Mouse (Mus musculus) CH12F3 (cell line): ENCODE measurements around the gene Pias3.
"Not testable (repeated sequence)": the region's sequence is repeated elsewhere in the genome, so short reads cannot be mapped to it uniquely, and the experiment has no call there.

Source experiments
- in situ Hi-C: fragments of 300-500 bp; cut with MboI; formaldehyde crosslinking; loops from 2 replicates; pipeline ENCODE4 v1.14.3; 2020; ENCODE audit warnings: low sequenced_read_pairs

Gene Pias3

DNA sequence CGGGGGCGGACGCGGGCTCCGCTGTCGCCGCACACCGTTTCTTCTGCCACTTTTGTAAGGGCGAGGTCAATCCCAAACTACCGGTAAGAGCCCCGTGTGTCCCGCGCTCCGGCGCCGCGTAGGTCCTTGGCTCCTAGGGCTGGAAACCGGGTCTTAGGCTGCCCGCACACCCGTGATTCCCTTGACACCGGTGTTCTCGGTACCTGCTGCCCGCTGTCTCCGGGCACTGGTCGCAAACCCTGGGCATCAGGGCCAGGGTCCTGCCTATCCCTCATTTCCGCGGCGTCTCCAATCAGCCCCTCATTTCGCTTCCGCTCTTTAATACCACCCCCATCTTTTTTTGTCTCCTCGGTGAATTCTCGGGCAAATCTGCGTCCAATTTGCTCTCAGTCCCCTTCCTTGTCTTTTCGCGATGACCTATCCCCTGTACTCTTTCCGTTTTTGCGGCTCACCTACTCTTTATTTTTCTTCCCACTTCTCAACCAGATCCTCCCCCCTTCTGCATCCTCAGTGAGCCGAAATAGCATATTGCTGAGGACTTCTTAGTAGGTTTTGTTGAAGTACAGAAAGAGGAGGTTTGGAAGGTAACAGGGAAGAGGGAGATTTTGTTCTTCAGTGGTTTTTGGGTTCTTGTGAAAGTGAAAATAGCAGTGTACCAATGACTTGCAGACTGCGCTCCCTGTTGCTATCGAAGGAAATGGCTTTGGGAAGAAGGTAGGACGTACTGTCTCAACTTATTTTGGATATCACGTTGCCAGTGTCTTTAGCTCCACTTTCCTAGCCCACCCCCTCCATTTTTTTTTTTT lies 31.8 kb downstream of the Pias3 start:
- in situ Hi-C loops, result no loop called here

- in situ Hi-C loops, result no loop called here
Measured at GRCm38 (mm10) chr3:96728634-96729402, 32.6 kb downstream of the Pias3 start.

DNA sequence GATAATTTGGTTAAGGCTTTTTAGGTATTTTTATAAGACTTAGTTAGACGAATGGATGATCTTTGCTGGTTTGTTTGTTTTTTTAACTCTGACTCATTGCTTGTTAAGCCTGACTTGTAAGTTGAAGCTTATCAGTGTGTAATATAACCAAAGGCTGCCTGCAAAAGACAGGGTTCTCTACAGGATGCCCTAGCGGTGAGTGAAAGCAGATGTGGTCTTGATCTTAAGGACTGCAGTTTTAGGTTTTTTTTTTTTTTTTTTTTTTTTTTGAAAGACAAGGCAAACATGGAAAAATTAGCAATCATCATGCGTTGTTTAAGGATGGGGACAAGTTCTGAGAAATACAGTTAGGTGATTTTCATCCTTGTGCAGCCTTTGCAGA lies 33.2 kb downstream of the Pias3 start:
- in situ Hi-C loops, result no loop called here

DNA sequence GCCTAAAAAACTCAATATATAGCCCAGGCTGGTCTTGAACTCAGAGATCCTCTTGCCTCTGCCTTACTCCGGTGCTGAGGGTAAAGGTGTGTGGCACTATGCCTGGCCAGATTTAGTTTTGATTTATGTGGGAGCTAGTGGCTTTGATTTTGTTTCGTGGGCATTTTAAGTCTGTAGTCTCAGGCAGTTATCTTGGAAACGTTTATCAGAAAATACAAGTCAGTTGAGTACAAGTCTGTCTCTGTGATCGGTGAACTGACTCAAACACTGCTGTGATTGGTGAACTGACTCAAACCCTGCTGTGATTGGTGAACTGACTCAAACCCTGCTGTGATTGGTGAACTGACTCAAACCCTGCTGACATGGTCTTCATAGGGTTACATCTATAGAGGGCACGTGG lies 34.6 kb downstream of the Pias3 start:
- in situ Hi-C loops, result no loop called here

- in situ Hi-C loops, result no loop called here
Measured at GRCm38 (mm10) chr3:96733984-96734383, 37.8 kb downstream of the Pias3 start.

DNA sequence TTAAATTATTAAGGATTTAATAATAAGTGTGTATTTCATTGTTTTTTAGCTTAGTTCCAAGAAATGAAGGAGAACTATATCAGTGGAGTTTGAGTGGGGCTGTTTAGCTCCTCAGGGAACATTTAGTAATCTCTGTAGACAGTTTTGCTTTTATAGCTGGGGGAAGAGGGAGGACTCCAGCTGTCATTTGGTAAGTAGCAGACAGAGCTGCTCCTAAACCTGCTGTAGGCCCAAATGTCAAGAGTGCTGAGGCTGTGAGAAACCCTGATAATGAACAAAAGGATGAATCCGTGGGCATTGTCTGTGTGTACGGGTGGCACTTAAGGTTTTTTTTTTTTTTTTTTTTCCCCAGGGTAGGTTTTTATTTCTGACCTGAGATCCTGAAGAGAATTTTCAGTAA lies 39.0 kb downstream of the Pias3 start:
- in situ Hi-C loops, result no loop called here

DNA sequence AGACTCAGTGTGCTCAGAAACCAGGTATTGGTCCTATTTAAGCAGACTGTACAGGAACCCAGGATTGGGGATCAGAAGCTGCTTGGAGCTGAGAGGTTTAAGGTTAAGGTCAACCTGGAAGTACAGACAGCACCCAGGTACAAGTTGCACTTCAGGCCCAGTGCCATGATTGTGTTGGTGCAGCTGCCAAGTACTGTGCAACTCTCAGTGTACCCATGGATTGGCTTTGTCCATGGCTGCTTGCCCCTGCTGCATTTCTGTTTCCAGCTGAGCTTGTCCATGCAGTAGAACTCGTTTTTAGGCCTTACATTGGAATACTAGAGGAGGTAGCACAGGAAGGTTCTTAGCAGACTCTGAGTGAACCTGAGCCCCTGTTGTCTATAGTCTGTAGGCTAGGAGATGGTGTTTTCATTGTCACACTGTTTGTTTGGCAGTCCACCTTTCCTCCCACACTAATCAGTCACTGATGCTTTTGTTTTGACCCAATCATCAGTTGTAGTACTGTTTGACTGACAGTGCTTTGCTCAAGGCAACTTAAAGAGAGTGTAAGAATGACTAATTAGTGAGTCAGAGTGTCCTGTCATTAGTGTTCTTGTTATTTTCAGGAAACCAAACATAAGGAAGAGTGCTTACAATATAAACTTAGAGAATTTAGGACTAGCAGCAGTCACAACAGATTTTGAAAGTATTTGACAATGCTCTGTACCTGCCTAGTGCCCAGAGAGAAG lies 41.0 kb downstream of the Pias3 start:
- in situ Hi-C loops, result no loop called here

- in situ Hi-C loops, result no loop called here
Measured at GRCm38 (mm10) chr3:96737995-96738394, 41.8 kb downstream of the Pias3 start.

GRCm38 (mm10) chr3:96740279-96740678 lies 44.1 kb downstream of the Pias3 start:
- in situ Hi-C loops, result not testable (repeated sequence)

DNA sequence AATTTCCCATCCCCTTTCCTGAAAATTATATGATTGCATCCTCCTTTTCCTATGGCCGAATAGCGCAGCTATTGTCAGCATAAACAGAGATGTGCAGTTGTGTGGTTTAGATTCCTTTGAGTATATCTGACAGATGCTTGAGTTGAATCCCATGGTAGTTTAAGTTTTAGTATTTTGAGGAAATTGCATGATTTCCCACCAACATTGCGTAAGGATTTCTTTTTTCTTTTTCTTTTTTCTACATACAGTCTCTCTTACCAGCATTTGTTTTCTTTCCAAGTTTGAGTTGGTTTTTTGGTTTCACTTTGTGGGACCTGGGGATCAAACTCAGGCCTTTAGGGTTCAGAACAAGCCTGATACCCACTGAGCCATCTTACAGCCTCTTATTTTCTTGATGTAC lies 48.2 kb downstream of the Pias3 start:
- in situ Hi-C loops, result no loop called here

GRCm38 (mm10) chr3:96746829-96747228 lies 50.6 kb downstream of the Pias3 start:
- in situ Hi-C loops, result no loop called here
